Mouse (Mus musculus): ENCODE results near the gene Rtraf. TPM values are rescaled to one million over a fixed set of nuclear protein-coding genes. Genes with fewer than 3 reads are reported as not detected.
A peak's percentile ranks its signal among the peaks of the same experiment; 100 is the strongest.

Gene Rtraf
- polyA plus RNA-seq, 1 experiment, result 110 TPM

DNA sequence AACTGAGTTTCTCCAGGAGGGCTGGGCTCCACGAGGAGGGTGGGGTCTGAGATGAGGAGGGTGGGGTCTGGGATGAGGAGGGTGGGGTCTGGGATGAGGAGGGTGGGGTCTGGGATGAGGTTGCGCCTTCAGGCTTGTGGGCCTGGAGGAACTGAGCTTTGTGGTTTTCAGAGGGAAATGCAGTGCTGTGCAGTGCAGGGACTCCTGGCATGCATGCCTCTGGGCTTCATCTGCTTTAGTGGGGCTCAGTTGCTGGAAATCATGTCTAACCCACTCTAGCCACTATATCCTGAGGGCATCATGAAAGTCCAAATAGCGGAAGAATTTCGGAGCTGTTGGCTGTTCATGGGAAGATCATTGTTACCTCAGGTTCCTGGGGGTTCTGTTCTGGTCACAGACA lies 20.4 kb downstream of the Rtraf start:
- Histone ChIP-seq H3K4me3 (ENCODE audit: insufficient read depth, low read length) (no peak overlapping the region), H3K4me1 (ENCODE audit: control insufficient read depth, insufficient read depth, low read length) (peaks cover 4% of the 10 kb centered on the region; the same call in 1 of the 2 replicates), H3K27ac (ENCODE audit: insufficient read depth, low read depth, low read length) (no peak overlapping the region)
- no peak for TF ChIP-seq POLR2A (IDR thresholded peaks at IDR 0.05; ENCODE audit: borderline replicate concordance, low read depth, low read length)
- TF ChIP-seq CTCF (IDR thresholded peaks at IDR 0.05; ENCODE audit: low read depth, low read length), result no peak

DNA sequence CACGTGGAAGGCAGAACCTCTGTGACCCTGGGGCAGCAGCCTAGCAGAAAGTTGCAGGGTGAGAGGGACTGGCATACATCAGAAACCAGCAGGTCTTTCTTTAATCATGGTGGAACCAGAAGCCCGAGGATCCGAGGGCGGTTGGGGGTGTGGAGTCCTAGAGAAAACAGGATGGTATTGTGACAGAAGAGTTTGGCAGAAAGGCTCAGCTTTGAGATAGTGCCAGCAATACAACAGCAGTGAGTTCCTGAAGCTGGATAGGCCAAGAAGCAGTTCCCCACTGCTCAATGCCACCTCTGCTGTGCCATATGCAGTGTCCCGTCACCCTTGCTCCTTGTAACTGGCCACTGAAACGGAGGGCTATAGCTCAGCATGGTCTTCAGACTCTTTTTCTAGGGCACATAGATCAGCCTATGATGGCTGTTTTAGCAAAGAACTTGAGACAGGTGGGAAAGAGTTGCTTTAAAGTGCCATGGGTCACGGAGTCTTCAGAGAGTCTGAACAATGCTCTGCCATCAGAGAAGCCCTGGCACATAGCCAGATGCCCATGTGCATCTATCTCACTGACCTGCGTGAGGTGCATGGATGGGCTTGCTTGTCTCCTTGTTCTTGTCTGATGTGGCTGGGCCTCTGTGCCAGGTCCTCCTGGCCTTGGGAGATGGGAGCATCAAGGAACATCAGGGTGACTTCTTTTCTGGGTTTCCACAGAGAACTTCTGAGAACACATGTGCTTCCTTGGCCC lies 22.0 kb downstream of the Rtraf start:
- Histone ChIP-seq H3K27ac (ENCODE audit: insufficient read depth, low read depth, low read length) (no peak overlapping the region), H3K4me3 (ENCODE audit: insufficient read depth, low read length) (no peak overlapping the region), H3K4me1 (ENCODE audit: control insufficient read depth, insufficient read depth, low read length) (peaks cover 4% of the 10 kb centered on the region; the same call in 1 of the 2 replicates)
- TF ChIP-seq CTCF (IDR thresholded peaks at IDR 0.05; ENCODE audit: low read depth, low read length), result no peak
- TF ChIP-seq POLR2A (IDR thresholded peaks at IDR 0.05; ENCODE audit: borderline replicate concordance, low read depth, low read length), result no peak

DNA sequence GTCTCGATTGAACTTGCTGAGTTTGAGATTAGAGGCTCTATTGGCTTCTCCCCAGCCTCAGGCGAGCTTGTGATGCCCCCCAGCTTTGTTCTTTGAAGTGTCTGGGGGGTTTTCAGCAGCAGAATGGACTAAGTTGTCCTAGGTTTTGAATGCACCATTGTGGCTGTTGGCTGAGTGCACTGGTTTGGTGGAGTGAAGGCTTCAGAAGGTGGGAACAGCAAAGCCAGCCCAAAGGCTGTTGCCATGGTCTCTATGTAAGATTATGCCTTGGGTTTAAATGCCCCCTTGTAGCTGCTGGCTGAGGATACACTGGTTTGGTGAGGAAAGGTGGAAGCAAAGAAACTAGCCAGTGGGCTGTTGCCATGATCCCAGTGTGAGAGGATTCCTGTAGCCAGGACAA lies 23.1 kb downstream of the Rtraf start:
- no peak overlapping the region for H3K4me3 ChIP-seq (ENCODE audit: insufficient read depth, low read length)
- H3K27ac ChIP-seq (ENCODE audit: insufficient read depth, low read depth, low read length), result no peak overlapping the region
- peaks cover 4% of the 10 kb centered on the region; the same call in 1 of the 2 replicates for H3K4me1 ChIP-seq (ENCODE audit: control insufficient read depth, insufficient read depth, low read length)
- TF ChIP-seq POLR2A (IDR thresholded peaks at IDR 0.05; ENCODE audit: borderline replicate concordance, low read depth, low read length) (no peak), CTCF (IDR thresholded peaks at IDR 0.05; ENCODE audit: low read depth, low read length) (no peak)

DNA sequence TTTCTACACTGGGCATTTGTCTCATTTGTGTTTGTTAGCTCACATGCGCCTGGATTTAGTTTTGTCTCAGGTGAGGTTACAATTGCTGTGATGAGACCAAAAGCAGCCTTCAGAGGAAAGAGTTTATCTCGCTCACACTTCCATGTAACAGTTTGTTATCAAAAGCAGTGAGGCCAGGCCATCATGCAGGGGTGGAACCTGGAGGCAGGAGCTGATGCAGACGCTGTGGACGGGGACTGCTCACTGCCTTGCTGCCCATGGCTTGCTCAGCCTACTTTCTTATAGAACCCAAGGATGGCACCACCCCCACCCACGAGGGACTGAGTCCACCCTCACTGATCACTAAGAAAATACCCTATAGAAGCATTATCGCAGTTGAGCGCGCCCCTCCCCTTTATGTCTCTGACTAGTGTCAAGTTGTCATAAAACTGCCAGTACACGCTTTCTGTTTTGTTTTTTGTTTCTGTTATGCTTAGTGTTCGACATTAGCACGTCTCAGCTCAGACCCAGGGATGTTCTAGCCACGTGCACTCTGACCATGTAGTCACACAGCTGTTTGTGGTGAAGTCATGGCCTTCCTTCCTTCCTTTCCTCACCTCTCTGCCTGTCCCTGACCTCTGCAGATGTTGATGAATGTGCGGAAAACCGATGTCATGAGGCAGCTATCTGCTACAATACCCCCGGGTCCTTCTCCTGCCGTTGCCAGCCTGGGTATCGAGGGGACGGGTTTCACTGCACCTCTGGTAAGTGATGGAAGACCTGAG lies 26.9 kb downstream of the Rtraf start:
- no peak overlapping the region for H3K27ac ChIP-seq (ENCODE audit: insufficient read depth, low read depth, low read length)
- no peak overlapping the region for H3K4me3 ChIP-seq (ENCODE audit: insufficient read depth, low read length)
- 0 out of 2 replicates have a peak, but pooled peaks cover 2% of the 10 kb centered on the region for H3K4me1 ChIP-seq (ENCODE audit: control insufficient read depth, insufficient read depth, low read length)
- no peak for TF ChIP-seq POLR2A (IDR thresholded peaks at IDR 0.05; ENCODE audit: borderline replicate concordance, low read depth, low read length)
- no peak for TF ChIP-seq CTCF (IDR thresholded peaks at IDR 0.05; ENCODE audit: low read depth, low read length)

DNA sequence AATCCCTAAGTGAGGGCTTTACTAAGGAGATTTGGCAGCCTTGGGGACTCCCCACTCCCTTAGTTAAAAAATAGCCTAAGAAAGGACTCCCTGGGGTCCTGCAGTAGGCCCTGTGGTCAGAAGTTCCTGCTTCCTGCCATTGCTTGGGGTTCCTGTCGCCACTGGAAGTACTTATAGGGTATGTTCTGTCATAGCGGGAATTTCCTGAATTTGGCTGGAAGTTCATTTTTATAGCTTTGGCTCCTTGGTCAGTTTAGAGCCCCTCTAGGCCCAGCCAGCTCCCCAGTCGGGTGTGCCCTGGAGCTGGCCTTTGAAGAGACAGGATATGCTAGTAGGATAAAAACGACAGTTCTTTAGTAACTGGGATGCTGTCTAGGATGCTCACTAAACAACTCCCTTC lies 28.7 kb downstream of the Rtraf start:
- H3K4me1 ChIP-seq (ENCODE audit: control insufficient read depth, insufficient read depth, low read length), result no peaks in the 10 kb centered on the region
- H3K27ac ChIP-seq (ENCODE audit: insufficient read depth, low read depth, low read length), result no peak overlapping the region
- no peak for TF ChIP-seq POLR2A (IDR thresholded peaks at IDR 0.05; ENCODE audit: borderline replicate concordance, low read depth, low read length)
- TF ChIP-seq CTCF (IDR thresholded peaks at IDR 0.05; ENCODE audit: low read depth, low read length), result no peak
- no peak overlapping the region for H3K4me3 ChIP-seq (ENCODE audit: insufficient read depth, low read length)

DNA sequence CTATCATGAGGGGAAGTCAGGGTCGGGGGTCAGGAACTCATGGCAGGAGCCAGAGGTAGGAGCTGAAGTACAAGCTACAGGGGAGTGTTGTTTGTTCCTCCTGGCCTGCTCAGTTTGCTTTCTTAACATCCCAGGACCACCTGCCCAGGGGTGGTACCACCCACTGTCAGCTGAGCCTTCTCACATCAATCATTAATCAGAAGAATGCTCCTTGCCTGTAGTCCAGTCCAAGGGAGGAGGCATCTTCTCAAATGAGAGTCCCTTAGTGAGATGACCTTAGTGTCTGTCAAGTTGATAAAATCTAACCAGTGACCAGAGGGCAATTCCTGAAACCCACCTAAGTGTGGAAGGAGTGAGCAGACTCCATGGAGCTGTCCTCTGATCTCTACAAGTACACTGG lies 35.2 kb downstream of the Rtraf start:
- TF ChIP-seq POLR2A (IDR thresholded peaks at IDR 0.05; ENCODE audit: borderline replicate concordance, low read depth, low read length), result no peak
- TF ChIP-seq CTCF (IDR thresholded peaks at IDR 0.05; ENCODE audit: low read depth, low read length), result no peak

DNA sequence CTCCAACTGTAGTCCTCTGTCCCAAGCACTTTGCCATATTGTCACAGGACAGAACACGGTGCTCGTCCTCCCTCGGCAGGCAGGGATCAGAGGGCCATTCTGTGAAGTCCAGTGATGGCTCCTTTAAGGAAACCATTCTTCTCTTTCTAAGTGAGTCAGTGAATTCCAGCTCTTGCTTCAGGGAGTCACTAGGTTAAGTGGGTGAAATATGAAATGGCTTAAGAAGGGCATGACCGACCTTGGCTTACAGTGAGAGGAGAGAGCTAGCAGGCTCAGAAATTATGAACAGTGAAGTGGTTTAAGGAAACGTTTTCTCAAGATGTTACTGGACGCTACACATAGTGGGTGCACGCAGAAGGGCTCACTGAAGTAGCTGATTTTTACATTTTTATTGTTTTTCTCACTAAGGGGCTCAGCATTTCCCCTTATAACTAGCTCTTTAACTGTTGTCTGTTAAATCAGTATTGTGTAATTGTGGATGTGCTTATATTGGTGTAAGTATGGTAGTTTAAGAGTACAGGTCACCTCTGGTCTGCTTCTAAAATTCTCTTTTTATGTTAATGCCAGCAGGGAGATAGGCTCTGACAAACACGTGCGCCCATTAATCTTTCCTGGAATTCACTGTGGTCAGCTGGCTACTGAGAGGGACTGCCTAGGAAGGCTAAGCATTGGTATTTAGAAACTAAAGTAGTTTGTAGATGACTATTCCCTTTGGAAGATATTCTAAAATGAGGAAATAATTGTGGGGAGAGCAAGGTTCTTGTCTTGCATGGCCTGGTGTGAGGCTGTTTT lies 37.6 kb downstream of the Rtraf start:
- no peak overlapping the region for H3K4me3 ChIP-seq (ENCODE audit: insufficient read depth, low read length)
- H3K4me1 ChIP-seq (ENCODE audit: control insufficient read depth, insufficient read depth, low read length), result no peaks in the 10 kb centered on the region
- no peak for TF ChIP-seq POLR2A (IDR thresholded peaks at IDR 0.05; ENCODE audit: borderline replicate concordance, low read depth, low read length)
- no peak for TF ChIP-seq CTCF (IDR thresholded peaks at IDR 0.05; ENCODE audit: low read depth, low read length)
- no peak overlapping the region for H3K27ac ChIP-seq (ENCODE audit: insufficient read depth, low read depth, low read length)

More for the DNA sequence above, 35.2 kb downstream of the Rtraf start:
- no peaks in the 10 kb centered on the region for H3K4me1 ChIP-seq (ENCODE audit: control insufficient read depth, insufficient read depth, low read length)
- H3K27ac ChIP-seq (ENCODE audit: insufficient read depth, low read depth, low read length), result no peak overlapping the region
- no peak overlapping the region for H3K4me3 ChIP-seq (ENCODE audit: insufficient read depth, low read length)

DNA sequence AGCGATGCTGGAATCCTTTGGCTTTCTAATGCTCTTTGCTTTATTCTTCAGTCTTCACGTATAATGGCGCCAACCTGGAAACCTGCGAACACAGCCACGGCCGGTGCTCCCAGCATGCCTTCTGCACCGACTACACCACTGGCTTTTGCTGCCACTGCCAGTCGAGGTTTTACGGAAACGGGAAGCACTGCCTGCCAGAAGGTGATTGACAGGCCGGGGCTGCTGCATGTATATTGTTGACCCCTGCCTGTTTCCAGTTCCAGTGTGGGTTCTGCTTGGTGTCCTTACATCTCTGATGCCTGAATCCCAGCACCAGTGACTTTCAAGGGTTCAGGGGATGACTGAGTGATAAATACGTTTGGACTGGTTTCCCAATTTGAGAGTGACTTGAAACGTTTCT lies 45.7 kb downstream of the Rtraf start:
- 0 out of 2 replicates have a peak overlapping the region, but pooled peaks have one; percentile 30 for H3K27ac ChIP-seq (ENCODE audit: insufficient read depth, low read depth, low read length)
- TF ChIP-seq POLR2A (IDR thresholded peaks at IDR 0.05; ENCODE audit: borderline replicate concordance, low read depth, low read length) (no peak), CTCF (IDR thresholded peaks at IDR 0.05; ENCODE audit: low read depth, low read length) (no peak)
- peaks cover 19% of the 10 kb centered on the region for H3K4me1 ChIP-seq (ENCODE audit: control insufficient read depth, insufficient read depth, low read length)
- no peak overlapping the region for H3K4me3 ChIP-seq (ENCODE audit: insufficient read depth, low read length)

DNA sequence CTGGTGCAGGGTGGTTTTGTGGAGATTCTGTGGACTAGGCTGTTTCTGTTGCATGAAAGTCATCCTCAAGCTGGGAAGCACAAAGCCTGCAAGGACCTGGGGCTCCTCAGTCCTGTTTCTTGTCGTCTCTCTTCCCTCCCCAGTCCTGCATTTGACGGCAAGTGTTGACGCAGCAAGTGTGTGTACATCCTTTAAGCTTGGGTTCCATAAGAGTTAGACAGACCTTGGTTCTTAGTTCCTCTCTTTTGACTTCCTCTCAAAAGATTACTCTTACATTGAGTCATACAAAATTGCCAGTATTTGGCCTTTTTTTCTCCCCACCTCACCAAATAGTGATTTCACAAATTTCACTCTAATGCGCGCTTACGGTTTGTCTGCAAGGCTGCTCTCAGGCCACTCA lies 46.3 kb downstream of the Rtraf start:
- Histone ChIP-seq H3K4me1 (ENCODE audit: control insufficient read depth, insufficient read depth, low read length) (peaks cover 19% of the 10 kb centered on the region), H3K4me3 (ENCODE audit: insufficient read depth, low read length) (no peak overlapping the region), H3K27ac (ENCODE audit: insufficient read depth, low read depth, low read length) (peak overlapping the region; percentile 30)
- TF ChIP-seq CTCF (IDR thresholded peaks at IDR 0.05; ENCODE audit: low read depth, low read length) (no peak), POLR2A (IDR thresholded peaks at IDR 0.05; ENCODE audit: borderline replicate concordance, low read depth, low read length) (no peak)
